Mouse (Mus musculus) ES-Bruce4 (cell line): ENCODE measurements around the gene Gngt2.

ENCODE experiments used
- CTCF ChIP-seq: IDR thresholded peaks from one replicate; pipeline ENCODE4 v1.8.1; 2011; ENCODE audit warnings: low read depth, low read length
- EP300 ChIP-seq: IDR thresholded peaks from 2 replicates; pipeline ENCODE4 v1.6.1; 2011; ENCODE audit warnings: low read depth, low read length; ENCODE audit not compliant: insufficient read depth

GRCm38 (mm10) chr11:95789451-95789891, 47.5 kb upstream of the Gngt2 start:
- TF ChIP-seq EP300 (no peak), CTCF (no peak)
